Mouse (Mus musculus) mesoderm, embryonic 11.5 days (tissue): Measurements from ENCODE around the gene Olfr545.

ENCODE experiments used
- DNase-seq: peaks from one replicate; pipeline ENCODE4 v3.0.0-alpha.2; 2012; ENCODE audit warnings: low read depth, low spot score

The Olfr545 gene

GRCm38 (mm10) chr7:102479368-102480078 lies 19.9 kb downstream of the Olfr545 start:
- DNase-seq = no peak

GRCm38 (mm10) chr7:102478926-102479325 lies 20.4 kb downstream of the Olfr545 start:
- DNase-seq = no peak

- DNase-seq = no peak
These were observed 20.9 kb downstream of the Olfr545 start for GRCm38 (mm10) chr7:102478425-102478824.

GRCm38 (mm10) chr7:102477377-102477776 lies 22.0 kb downstream of the Olfr545 start:
- DNase-seq = no peak

- no peak for DNase-seq
These were observed 22.8 kb downstream of the Olfr545 start for GRCm38 (mm10) chr7:102476601-102477000.

- DNase-seq = no peak
These were observed 26.7 kb downstream of the Olfr545 start for GRCm38 (mm10) chr7:102472675-102473074.

GRCm38 (mm10) chr7:102467566-102467965 lies 31.8 kb downstream of the Olfr545 start:
- DNase-seq = no peak

- no peak for DNase-seq
These were observed 40.6 kb downstream of the Olfr545 start for GRCm38 (mm10) chr7:102458618-102459380.

GRCm38 (mm10) chr7:102446438-102446837 lies 52.9 kb downstream of the Olfr545 start:
- no peak for DNase-seq

- no peak for DNase-seq
These were observed 55.1 kb downstream of the Olfr545 start for GRCm38 (mm10) chr7:102444301-102444700.

GRCm38 (mm10) chr7:102442432-102442831 lies 56.9 kb downstream of the Olfr545 start:
- no peak for DNase-seq

GRCm38 (mm10) chr7:102441657-102442391 lies 57.5 kb downstream of the Olfr545 start, which contains the start of gene Rrm1:
Gene Rrm1, plus strand, starts transcription at chr7:102441695.
- DNase-seq = peak; percentile 98
